Mouse (Mus musculus) liver, embryonic 15.5 days (tissue): ENCODE measurements around the gene Olfr629. TPM values are rescaled to one million over a fixed set of nuclear protein-coding genes. Genes with fewer than 3 reads are reported as not detected.
A peak's percentile ranks its signal among the peaks of the same experiment; 100 is the strongest.
"Not testable (repeated sequence)": the region's sequence is repeated elsewhere in the genome, so short reads cannot be mapped to it uniquely, and the experiment has no call there.

Experiments used
- ATAC-seq: fragments of 200-750 bp; cut with Nextera tagmentation; 2 replicates; pipeline ENCODE4 v1.8.0; 2017; ENCODE audit warnings: moderate number of reproducible peaks, mild to moderate bottlenecking, moderate library complexity; ENCODE audit not compliant: insufficient read depth
- H3K27ac ChIP-seq: fragments of 300-500 bp; sonication (generic); replicated peaks from 2 replicates; pipeline ENCODE4 v1.5.1; 2015; ENCODE audit warnings: mild to moderate bottlenecking, inconsistent platforms
- H3K27me3 ChIP-seq: fragments of 300-500 bp; sonication (generic); 2 replicates; pipeline ENCODE4 v1.6.1; 2015; ENCODE audit warnings: mild to moderate bottlenecking, inconsistent platforms
- H3K36me3 ChIP-seq: fragments of 300-500 bp; sonication (generic); replicated peaks from 2 replicates; pipeline ENCODE4 v1.6.1; 2015; ENCODE audit warnings: moderate library complexity, mild to moderate bottlenecking, inconsistent platforms
- H3K4me1 ChIP-seq: fragments of 300-500 bp; sonication (generic); replicated peaks from 2 replicates; pipeline ENCODE4 v1.6.1; 2015; ENCODE audit warnings: inconsistent platforms
- H3K4me2 ChIP-seq: fragments of 300-500 bp; sonication (generic); 2 replicates; pipeline ENCODE4 v1.6.1; 2015; ENCODE audit warnings: moderate library complexity, mild to moderate bottlenecking, inconsistent platforms
- H3K4me3 ChIP-seq: fragments of 300-500 bp; sonication (generic); replicated peaks from 2 replicates; pipeline ENCODE4 v1.5.1; 2015; ENCODE audit warnings: mild to moderate bottlenecking, inconsistent platforms
- H3K9ac ChIP-seq: fragments of 300-500 bp; sonication (generic); 2 replicates; pipeline ENCODE4 v1.6.1; 2015; ENCODE audit warnings: moderate library complexity, mild to moderate bottlenecking, inconsistent platforms
- H3K9me3 ChIP-seq: fragments of 300-500 bp; sonication (generic); replicated peaks from 2 replicates; pipeline ENCODE4 v1.6.1; 2016; ENCODE audit warnings: inconsistent platforms
- WGBS: fragments of 180-500 bp; shearing (Covaris S2); methylation state at CpG from one replicate; pipeline ENCODE4 v1.1.7; 2015; ENCODE audit warnings: mixed read lengths; ENCODE audit not compliant: insufficient replicate concordance; 5-methylcytosine and 5-hydroxymethylcytosine counted together
- polyA plus RNA-seq: library from polyadenylated mRNA; unstranded; fragments of >200 nt; fragmentation: Nextera tagmentation; extraction: Ambion mirVana; gene quantifications from 2 replicates; pipeline ENCODE4 v1.2.1, GENCODE M21; 2015

Olfr629 gene
- polyA plus RNA-seq = 0.08 TPM in 1 of 2 replicates, not detected in the other

DNA sequence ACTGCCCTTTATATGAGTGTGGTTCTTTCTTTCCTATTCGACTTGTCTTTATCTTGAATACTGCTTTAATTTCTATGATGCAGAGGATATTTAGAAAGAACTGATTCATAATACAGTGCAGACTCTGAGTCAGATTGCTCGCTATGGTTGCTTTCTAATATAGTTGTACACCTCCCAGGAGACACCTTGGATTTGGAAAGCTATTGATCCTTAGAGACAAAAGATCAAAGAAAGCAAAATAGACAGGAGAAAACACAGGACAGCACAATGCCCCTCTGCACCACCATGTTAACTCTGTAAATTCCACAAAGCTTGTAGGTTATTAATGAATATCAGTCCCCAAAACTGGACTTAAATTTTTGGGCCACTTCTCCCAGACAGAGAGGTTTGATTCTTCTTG, at the start of gene Olfr629:
Gene Olfr629 (minus strand): TSS at position 101 of the 400 bp plus-strand sequence.
- ATAC-seq = no peak
- Histone ChIP-seq H3K4me2 (no peak within 1 kb of the TSS), H3K27me3 (no peaks in the 10 kb centered on the region), H3K9ac (no peak within 1 kb of the TSS), H3K27ac (no peak within 1 kb of the TSS), H3K9me3 (no peaks in the 10 kb centered on the region), H3K36me3 (no peaks in the 10 kb centered on the region), H3K4me1 (no peaks in the 10 kb centered on the region), H3K4me3 (no peak within 1 kb of the TSS)
- 49% methylated on average over 2 of the region's 2 CpGs for WGBS

DNA sequence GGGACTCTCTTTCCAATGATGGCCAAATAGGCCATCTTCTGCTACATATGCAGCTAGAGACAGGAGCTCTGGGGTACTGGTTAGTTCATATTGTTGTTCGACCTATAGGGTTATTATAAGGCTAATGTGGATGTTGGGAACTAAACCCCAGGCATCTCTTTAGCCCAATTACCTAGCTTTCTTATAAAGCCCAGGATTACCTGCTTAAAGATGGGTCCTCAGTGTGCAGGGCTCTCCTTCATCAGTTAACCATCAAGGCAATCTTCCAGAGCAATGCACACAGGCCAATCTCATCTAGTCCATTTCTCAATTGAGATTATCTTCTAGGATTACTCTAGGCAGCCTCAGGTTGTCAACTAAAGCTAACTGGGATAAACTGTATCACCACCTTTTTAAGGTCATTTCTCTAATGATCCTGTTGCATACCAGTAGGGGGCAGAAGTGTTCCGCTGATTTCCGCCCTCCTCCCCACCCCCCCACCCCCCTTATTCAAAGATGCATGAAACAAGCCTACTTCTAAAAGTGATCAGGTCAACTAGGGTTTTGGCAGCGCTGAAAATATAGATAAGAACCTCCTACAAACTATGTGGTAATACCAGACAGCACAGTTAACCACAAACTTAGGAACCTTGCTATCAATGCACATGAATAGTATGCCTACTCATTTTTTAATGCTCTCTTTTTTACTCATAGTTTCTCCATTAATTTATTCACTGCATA, 48.1 kb upstream of the Olfr629 start:
- H3K9ac ChIP-seq = no peak overlapping the region
- WGBS = 5% methylated on average over 4 of the region's 4 CpGs
- ATAC-seq = peak; percentile 91

DNA sequence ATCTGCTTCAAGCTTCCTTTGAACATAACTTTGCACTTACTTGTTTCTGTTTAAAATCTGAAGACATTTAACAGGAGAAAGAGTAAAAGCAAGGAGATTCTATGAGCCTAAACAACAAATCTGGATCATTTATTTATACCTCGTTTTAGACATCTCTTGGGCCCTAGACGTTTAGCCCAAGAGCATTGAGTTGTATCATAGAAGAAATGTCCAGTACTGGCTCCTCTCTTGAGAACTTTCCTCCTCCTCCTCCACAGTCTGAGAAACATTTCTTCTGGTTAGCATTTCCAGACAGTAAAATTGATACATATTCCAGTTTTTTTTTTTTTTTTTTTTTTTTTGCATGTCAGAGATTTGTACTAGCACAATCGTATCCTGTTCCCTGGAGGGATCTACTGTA, 47.0 kb upstream of the Olfr629 start, which contains the start of gene Olfr67:
Gene Olfr67 (minus strand): TSS at position 101 of the 400 bp plus-strand sequence.
- Histone ChIP-seq H3K36me3 (no peaks in the 10 kb centered on the region), H3K27me3 (0 out of 2 replicates have a peak, but pooled peaks cover 3% of the 10 kb centered on the region), H3K9ac (no peak within 1 kb of the TSS), H3K4me2 (no peak within 1 kb of the TSS), H3K4me3 (no peak within 1 kb of the TSS), H3K4me1 (peaks cover 6% of the 10 kb centered on the region), H3K9me3 (no peaks in the 10 kb centered on the region), H3K27ac (peak within 1 kb of the TSS; percentile 45; the same call in 1 of the 2 replicates)
- 62% methylated on average over 3 of the region's 3 CpGs for WGBS
- no peak for ATAC-seq

More for the DNA sequence above, 48.1 kb upstream of the Olfr629 start:
- Histone ChIP-seq H3K27ac (peak overlapping the region; percentile 45; the same call in 1 of the 2 replicates), H3K9me3 (no peaks in the 10 kb centered on the region), H3K4me1 (peaks cover 6% of the 10 kb centered on the region), H3K27me3 (no peaks in the 10 kb centered on the region), H3K36me3 (no peaks in the 10 kb centered on the region), H3K4me3 (no peak overlapping the region), H3K4me2 (no peak overlapping the region)

DNA sequence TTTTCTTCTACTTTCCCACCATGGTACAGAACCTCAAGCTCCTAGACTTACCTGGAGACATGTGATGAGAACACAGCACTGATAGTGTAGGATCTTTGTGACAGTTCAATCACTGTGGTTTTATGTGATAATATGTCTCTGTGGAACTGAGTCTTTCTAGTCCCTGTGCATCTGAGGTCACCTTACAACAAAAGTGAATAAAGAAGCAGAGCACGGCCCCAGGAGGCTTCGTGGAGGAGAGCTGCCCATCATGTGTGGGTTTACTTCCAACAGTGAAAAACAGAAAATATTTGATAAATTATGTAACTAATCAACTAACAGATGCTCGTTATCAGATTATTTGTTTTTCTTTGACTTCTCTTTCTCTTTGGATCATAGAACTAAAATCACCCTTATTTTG, 34.9 kb upstream of the Olfr629 start, which contains the start of gene Olfr68:
Gene Olfr68 (minus strand): TSS at position 101 of the 400 bp plus-strand sequence.
- H3K4me1 ChIP-seq = 0 out of 2 replicates have a peak, but pooled peaks cover 2% of the 10 kb centered on the region
- no peaks in the 10 kb centered on the region for H3K9me3 ChIP-seq
- H3K9ac ChIP-seq = no peak within 1 kb of the TSS
- WGBS = 72% methylated on average over 3 of the region's 3 CpGs
- H3K27me3 ChIP-seq = no peaks in the 10 kb centered on the region
- H3K27ac ChIP-seq = no peak within 1 kb of the TSS
- H3K36me3 ChIP-seq = no peaks in the 10 kb centered on the region
- no peak within 1 kb of the TSS for H3K4me3 ChIP-seq
- no peak for ATAC-seq
- H3K4me2 ChIP-seq = no peak within 1 kb of the TSS

DNA sequence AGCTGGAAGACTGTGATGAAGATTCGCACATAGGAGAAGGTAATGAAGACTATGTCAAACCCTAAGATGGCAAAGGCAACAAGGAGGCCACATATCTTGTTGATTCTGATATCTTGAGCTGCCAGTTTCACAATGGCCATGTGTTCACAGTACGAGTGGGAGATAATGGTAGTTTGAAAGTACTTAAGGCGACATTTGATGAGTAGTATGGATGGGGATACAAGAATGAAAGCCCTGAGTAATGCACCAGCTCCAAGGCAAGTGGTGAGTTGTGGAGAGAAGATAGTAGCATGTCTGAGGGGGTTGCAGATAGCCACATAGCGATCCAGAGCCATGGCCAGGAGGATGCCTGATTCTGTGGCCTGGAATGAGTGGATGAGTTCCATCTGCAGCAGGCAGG, 32.9 kb upstream of the Olfr629 start:
- ATAC-seq = peak; percentile 89
- not testable (repeated sequence) for H3K9me3 ChIP-seq, H3K27me3 ChIP-seq, H3K4me1 ChIP-seq, H3K4me3 ChIP-seq, H3K9ac ChIP-seq, H3K27ac ChIP-seq, H3K4me2 ChIP-seq, H3K36me3 ChIP-seq
- 37% methylated on average over 4 of the region's 4 CpGs for WGBS

DNA sequence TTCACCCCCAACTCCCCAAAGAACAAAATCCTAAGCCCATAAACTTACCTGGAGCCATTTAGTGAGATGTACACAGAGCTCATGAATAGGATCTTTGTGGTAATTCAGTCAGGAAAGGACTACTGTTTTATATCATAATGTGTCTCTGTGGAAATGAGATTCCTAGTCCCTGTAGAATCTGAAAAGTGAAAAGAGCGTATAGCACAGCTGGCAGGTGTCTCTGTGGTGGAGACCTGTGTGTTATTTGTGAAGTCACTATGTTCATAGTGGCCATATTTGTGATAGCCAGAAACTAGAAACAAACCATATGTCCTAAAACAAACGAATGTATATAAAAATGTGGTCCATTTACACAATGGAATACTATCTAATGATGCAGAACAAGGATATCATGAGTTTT, 26.8 kb upstream of the Olfr629 start, which contains the start of gene Olfr69:
Gene Olfr69 (minus strand): TSS at position 101 of the 400 bp plus-strand sequence.
- WGBS = 57% methylated on average over 2 of the region's 2 CpGs
- H3K4me1 ChIP-seq = no peaks in the 10 kb centered on the region
- no peak within 1 kb of the TSS for H3K4me2 ChIP-seq
- H3K36me3 ChIP-seq = no peaks in the 10 kb centered on the region
- no peak within 1 kb of the TSS for H3K27ac ChIP-seq
- no peaks in the 10 kb centered on the region for H3K27me3 ChIP-seq
- no peak for ATAC-seq
- H3K9ac ChIP-seq = no peak within 1 kb of the TSS
- H3K4me3 ChIP-seq = no peak within 1 kb of the TSS
- no peaks in the 10 kb centered on the region for H3K9me3 ChIP-seq

DNA sequence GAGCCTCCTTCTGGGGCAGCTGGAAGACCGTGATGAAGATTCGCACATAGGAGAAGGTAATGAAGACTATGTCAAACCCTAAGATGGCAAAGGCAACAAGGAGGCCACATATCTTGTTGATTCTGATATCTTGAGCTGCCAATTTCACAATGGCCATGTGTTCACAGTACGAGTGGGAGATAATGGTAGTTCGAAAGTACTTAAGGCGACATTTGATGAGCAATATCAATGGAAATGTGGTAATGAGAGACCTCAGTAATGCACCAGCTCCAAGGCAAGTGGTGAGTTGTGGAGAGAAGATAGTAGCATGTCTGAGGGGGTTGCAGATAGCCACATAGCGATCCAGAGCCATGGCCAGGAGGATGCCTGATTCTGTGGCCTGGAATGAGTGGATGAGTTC, 22.9 kb upstream of the Olfr629 start:
- WGBS = 38% methylated on average over 6 of the region's 6 CpGs
- not testable (repeated sequence) for H3K4me3 ChIP-seq, H3K4me2 ChIP-seq, H3K9ac ChIP-seq, H3K36me3 ChIP-seq, H3K27ac ChIP-seq, H3K27me3 ChIP-seq, H3K4me1 ChIP-seq, H3K9me3 ChIP-seq
- peak; percentile 68 for ATAC-seq

DNA sequence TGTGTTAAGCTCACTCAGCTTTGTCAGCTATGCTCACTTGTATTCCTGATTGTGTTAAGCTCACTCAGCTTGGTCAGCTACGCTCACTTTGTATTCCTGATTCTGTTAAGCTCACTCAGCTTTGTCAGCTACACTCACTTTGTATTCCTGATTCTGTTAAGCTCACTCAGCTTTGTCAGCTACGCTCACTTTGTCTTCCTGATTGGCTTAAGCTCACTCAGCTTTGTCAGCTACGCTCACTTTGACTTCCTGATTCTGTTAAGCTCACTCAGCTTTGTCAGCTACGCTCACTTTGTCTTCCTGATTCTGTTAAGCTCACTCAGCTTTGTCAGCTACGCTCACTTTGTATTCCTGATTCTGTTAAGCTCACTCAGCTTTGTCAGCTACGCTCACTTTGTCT, 17.5 kb upstream of the Olfr629 start:
- not testable (repeated sequence) for H3K4me2 ChIP-seq, ATAC-seq, H3K4me1 ChIP-seq, H3K4me3 ChIP-seq, H3K36me3 ChIP-seq, H3K9ac ChIP-seq, H3K9me3 ChIP-seq, H3K27ac ChIP-seq, H3K27me3 ChIP-seq
- 40% methylated on average over 6 of the region's 6 CpGs for WGBS

DNA sequence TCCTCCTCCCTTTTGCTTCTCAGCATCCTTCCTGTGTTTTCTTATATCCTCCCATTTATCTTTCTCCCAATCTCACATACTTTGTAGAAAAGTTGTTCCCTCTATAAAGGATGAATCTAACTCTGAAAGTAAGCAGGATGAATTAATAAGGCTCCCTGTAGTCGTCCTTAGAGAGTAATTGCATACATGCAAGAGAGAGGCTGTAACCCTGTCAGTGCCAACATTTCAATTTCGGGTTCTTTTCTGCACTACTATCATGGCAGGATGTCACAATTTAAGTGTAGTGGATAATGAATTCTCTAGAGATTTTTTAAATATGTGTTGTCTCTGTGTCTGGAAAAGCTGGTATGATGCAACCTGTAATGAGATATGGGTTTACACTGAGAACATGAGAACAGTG, 12.5 kb upstream of the Olfr629 start, which contains the start of gene Olfr630:
Gene Olfr630 (minus strand): TSS at position 101 of the 400 bp plus-strand sequence.
- no peaks in the 10 kb centered on the region for H3K4me1 ChIP-seq
- H3K4me3 ChIP-seq = no peak within 1 kb of the TSS
- H3K36me3 ChIP-seq = no peaks in the 10 kb centered on the region
- 30% methylated on average over 2 of the region's 2 CpGs for WGBS
- ATAC-seq = no peak
- no peak within 1 kb of the TSS for H3K27ac ChIP-seq
- H3K9ac ChIP-seq = no peak within 1 kb of the TSS
- H3K9me3 ChIP-seq = no peaks in the 10 kb centered on the region
- no peak within 1 kb of the TSS for H3K4me2 ChIP-seq
- no peaks in the 10 kb centered on the region for H3K27me3 ChIP-seq

DNA sequence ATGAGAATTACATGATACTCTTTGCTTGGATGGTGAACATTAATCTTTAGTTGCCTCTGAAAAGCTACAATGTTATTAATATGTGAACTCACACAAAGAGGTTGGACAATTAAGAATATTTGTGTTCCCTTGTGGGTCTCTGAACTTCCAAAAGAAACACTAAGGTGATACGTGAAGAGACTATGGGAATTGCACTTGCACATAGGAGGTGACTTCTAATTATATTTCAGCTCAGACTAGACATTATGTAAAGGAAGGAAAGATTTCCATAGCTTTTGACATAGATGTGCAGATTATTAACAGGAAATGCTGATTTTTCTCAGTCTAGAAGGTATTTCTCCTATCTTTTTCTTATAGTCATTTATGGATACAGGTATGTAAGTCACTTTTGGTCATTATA, 14.7 kb downstream of the Olfr629 start, which contains the start of gene Olfr628:
Gene Olfr628 (plus strand): TSS at position 301 of the 400 bp plus-strand sequence.
- 65% methylated on average over 1 of the region's 1 CpGs for WGBS

DNA sequence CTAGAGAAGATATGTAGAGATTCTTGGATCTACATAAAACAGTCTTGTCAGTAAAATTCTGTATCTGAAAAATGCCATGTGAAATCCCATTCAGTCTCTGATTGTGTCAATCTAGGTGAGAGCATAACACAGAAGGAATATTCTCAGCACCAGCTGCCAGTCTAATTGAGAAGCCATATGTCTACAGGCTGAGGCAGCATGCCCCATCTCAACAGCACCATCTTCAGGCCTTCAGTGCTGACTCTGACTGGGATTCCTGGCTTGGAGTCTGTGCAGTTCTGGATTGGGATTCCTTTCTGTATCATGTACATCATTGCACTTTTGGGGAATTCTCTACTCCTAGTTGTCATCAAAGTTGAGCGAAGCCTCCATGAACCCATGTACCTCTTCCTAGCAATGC, 28.3 kb downstream of the Olfr629 start:
- not testable (repeated sequence) for H3K4me1 ChIP-seq, H3K36me3 ChIP-seq, H3K9ac ChIP-seq, H3K27me3 ChIP-seq, H3K4me3 ChIP-seq, H3K4me2 ChIP-seq, ATAC-seq, H3K27ac ChIP-seq, H3K9me3 ChIP-seq
- 88% methylated on average over 1 of the region's 1 CpGs for WGBS

More for the DNA sequence above, 14.7 kb downstream of the Olfr629 start, which contains the start of gene Olfr628:
- H3K9ac ChIP-seq = no peak within 1 kb of the TSS
- H3K4me1 ChIP-seq = no peaks in the 10 kb centered on the region
- no peaks in the 10 kb centered on the region for H3K36me3 ChIP-seq
- H3K9me3 ChIP-seq = no peaks in the 10 kb centered on the region
- no peaks in the 10 kb centered on the region for H3K27me3 ChIP-seq
- H3K4me3 ChIP-seq = no peak within 1 kb of the TSS
- H3K4me2 ChIP-seq = no peak within 1 kb of the TSS
- H3K27ac ChIP-seq = no peak within 1 kb of the TSS
- no peak for ATAC-seq
